Mouse (Mus musculus): ENCODE measurements around the gene Sar1b.
"Not testable (repeated sequence)": the region's sequence is repeated elsewhere in the genome, so short reads cannot be mapped to it uniquely, and the experiment has no call there.

Sar1b gene

GRCm38 (mm10) chr11:51777478-51777877 lies 14.0 kb downstream of the Sar1b start:
- DNase-seq (ENCODE audit: low read depth, low spot score): no peak

GRCm38 (mm10) chr11:51780773-51781267 lies 17.3 kb downstream of the Sar1b start:
- no peak for DNase-seq (ENCODE audit: low read depth, low spot score)

GRCm38 (mm10) chr11:51782721-51783120 lies 19.2 kb downstream of the Sar1b start:
- DNase-seq (ENCODE audit: low read depth, low spot score): no peak

- DNase-seq (ENCODE audit: low read depth, low spot score): peak; percentile 40
These were observed 22.4 kb downstream of the Sar1b start for GRCm38 (mm10) chr11:51785926-51786325.

- DNase-seq (ENCODE audit: low read depth, low spot score): not testable (repeated sequence)
These were observed 26.2 kb downstream of the Sar1b start for GRCm38 (mm10) chr11:51789735-51790134.

GRCm38 (mm10) chr11:51790662-51791061 lies 27.2 kb downstream of the Sar1b start:
- no peak for DNase-seq (ENCODE audit: low read depth, low spot score)

- no peak for DNase-seq (ENCODE audit: low read depth, low spot score)
These were observed 32.8 kb downstream of the Sar1b start for GRCm38 (mm10) chr11:51796272-51796671.

GRCm38 (mm10) chr11:51800634-51801325 lies 37.3 kb downstream of the Sar1b start:
- DNase-seq (ENCODE audit: low read depth, low spot score): no peak

- DNase-seq (ENCODE audit: low read depth, low spot score): peak; percentile 50
These were observed 41.9 kb downstream of the Sar1b start for GRCm38 (mm10) chr11:51805221-51805981.

GRCm38 (mm10) chr11:51807108-51807879 lies 43.8 kb downstream of the Sar1b start:
- no peak for DNase-seq (ENCODE audit: low read depth, low spot score)

GRCm38 (mm10) chr11:51809632-51810224 lies 46.2 kb downstream of the Sar1b start:
- DNase-seq (ENCODE audit: low read depth, low spot score): no peak

- DNase-seq (ENCODE audit: low read depth, low spot score): no peak
These were observed 47.7 kb downstream of the Sar1b start for GRCm38 (mm10) chr11:51811230-51811629.

GRCm38 (mm10) chr11:51812022-51812546 lies 48.6 kb downstream of the Sar1b start:
- DNase-seq (ENCODE audit: low read depth, low spot score): no peak

GRCm38 (mm10) chr11:51817756-51818155 lies 54.3 kb downstream of the Sar1b start:
- DNase-seq (ENCODE audit: low read depth, low spot score): peak; percentile 65

GRCm38 (mm10) chr11:51818837-51819236 lies 55.4 kb downstream of the Sar1b start:
- no peak for DNase-seq (ENCODE audit: low read depth, low spot score)

GRCm38 (mm10) chr11:51819964-51820363 lies 56.5 kb downstream of the Sar1b start:
- peak; percentile 64 for DNase-seq (ENCODE audit: low read depth, low spot score)

- peak; percentile 67 for DNase-seq (ENCODE audit: low read depth, low spot score)
These were observed 57.4 kb downstream of the Sar1b start for GRCm38 (mm10) chr11:51820861-51821260.

- DNase-seq (ENCODE audit: low read depth, low spot score): no peak
These were observed 59.2 kb downstream of the Sar1b start for GRCm38 (mm10) chr11:51822736-51823135.

- no peak for DNase-seq (ENCODE audit: low read depth, low spot score)
These were observed 59.8 kb downstream of the Sar1b start for GRCm38 (mm10) chr11:51823271-51823670.

GRCm38 (mm10) chr11:51823963-51824753 lies 60.7 kb downstream of the Sar1b start:
- no peak for DNase-seq (ENCODE audit: low read depth, low spot score)
